Mouse (Mus musculus): Measurements from ENCODE around the gene Sh3yl1.

Sh3yl1 gene

DNA sequence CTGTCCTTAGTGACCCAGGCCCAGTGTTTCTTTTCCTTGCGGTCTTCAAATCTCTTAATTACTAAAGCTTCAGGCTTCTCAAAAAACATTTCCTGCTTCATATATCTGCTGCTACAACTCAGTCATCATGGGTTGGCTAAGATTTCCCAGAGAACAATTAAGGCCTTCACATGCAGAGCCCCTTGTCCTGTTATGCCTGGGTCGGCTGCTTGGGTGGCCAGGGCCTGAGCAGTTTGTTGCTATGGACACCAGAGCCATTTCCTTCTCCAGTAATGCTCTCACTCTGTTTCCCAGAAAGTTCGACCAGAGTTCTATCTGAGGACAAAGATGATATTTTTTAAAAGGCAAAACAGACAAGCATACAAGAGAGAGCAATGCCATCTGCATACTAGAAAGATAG lies 32.7 kb downstream of the Sh3yl1 start:
- no peak for DNase-seq (ENCODE audit: low spot score in 2 of 2)

GRCm38 (mm10) chr12:30970700-30971099 lies 59.2 kb downstream of the Sh3yl1 start:
- DNase-seq (ENCODE audit: low spot score in 2 of 2): no peak

- DNase-seq (ENCODE audit: low spot score in 2 of 2): no peak
These were observed 92.3 kb downstream of the Sh3yl1 start for GRCm38 (mm10) chr12:31003795-31004194.

GRCm38 (mm10) chr12:31005010-31005409 lies 93.5 kb downstream of the Sh3yl1 start:
- DNase-seq (ENCODE audit: low spot score in 2 of 2): peak; percentile 53 to 87

- no peak for DNase-seq (ENCODE audit: low spot score in 2 of 2)
These were observed 96.7 kb downstream of the Sh3yl1 start for GRCm38 (mm10) chr12:31008171-31008570.
